Mouse (Mus musculus): ENCODE results near the gene Mfn2. TPM values are rescaled to one million over a fixed set of nuclear protein-coding genes. Genes with fewer than 3 reads are reported as not detected.

Gene Mfn2
- 34.4 and 38.9 TPM in 2 replicates for total RNA-seq (2014; fragmentation: Nextera tagmentation)
- total RNA-seq (2017) = 30.2 and 32.6 TPM in 2 replicates

DNA sequence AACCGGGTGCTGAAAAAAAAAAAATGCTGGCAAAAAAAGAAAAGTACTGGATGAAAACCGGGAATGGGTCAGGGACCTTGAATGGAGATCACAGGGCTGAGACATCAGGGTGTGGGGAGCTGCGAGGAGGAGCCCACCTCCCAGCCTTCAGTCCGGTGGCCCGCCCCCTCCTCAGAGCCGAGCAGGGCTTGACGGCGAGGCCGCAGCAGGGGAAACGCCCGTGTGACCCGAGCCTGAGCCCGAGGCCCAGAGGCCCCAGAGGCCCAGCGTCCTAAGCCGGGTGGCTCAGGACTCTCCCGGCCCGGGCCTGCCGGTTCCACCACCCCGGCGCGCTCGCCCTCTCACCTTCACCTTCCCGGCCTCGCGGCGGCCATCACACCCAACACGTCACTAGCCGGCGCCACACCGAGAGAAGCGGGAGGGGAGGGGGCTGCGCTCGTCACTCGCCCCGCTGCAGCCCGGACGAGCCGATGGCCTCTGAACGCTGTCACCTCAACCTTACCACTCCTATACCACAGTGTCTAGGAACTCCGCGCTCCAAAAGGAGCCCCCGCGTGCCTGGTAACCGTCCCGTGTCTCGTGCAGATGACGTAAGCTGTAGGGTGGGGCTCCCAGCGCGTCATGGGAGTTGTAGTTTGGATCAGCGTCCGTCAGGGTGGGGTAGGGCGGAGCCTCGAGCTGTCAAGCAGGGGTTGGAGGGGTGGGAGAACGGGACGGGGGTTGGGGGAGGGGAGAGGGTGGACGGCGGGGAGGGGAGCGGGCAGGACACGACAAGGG lies at the start of gene Mfn2:
Gene Mfn2, minus strand, starts transcription at position 392 of the 777 bp plus-strand sequence.
- peak; percentile 85 for ATAC-seq (replicated peaks; ENCODE audit: poor library complexity, severe bottlenecking)

DNA sequence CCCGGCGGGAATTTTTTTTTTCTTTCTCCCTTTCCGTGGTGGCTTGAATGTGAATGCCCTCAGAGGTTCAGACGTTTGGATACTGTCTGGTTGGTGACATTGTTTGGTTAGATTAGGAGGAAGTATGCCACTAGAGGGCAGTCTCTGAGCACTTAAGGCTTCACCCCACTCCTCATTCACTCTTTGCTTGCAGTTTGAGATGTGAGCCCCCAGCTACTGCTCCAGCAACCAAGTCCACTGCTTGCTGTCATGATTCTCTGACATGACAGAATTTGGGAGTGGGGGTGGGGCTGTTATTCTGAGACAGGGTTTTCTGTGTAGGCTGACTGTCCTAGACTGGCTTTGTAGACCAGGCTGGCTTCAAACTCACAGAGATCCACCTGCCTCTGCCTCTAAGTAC lies 49.1 kb upstream of the Mfn2 start:
- peak; percentile 92 for ATAC-seq (replicated peaks; ENCODE audit: poor library complexity, severe bottlenecking)

DNA sequence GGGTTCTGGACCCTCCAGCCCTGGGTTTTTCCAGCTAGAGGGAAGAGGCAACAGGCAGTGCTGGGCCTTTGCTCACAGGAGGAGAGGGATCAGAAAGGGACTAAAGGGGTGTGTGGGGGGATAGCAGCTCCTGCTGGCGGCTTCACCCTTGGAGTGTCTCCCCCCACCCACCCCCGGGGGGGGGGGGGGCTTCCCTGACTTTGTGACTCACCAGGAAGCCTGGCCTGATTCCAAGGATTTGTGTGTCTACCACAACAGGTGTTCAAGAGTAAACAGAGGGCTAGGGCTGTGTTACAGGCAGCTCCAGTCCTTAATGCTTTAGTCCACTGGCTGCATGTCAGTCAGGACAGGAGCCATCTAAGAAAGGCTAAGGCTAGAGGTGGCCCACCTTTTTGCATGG lies 43.0 kb upstream of the Mfn2 start:
- ATAC-seq (replicated peaks; ENCODE audit: poor library complexity, severe bottlenecking) = no peak

- ATAC-seq (replicated peaks; ENCODE audit: poor library complexity, severe bottlenecking) = no peak
Observed at GRCm38 (mm10) chr4:147943005-147943404, 38.5 kb upstream of the Mfn2 start.

- peak; percentile 10 for ATAC-seq (replicated peaks; ENCODE audit: poor library complexity, severe bottlenecking)
Observed at GRCm38 (mm10) chr4:147941045-147942020, 36.8 kb upstream of the Mfn2 start.

DNA sequence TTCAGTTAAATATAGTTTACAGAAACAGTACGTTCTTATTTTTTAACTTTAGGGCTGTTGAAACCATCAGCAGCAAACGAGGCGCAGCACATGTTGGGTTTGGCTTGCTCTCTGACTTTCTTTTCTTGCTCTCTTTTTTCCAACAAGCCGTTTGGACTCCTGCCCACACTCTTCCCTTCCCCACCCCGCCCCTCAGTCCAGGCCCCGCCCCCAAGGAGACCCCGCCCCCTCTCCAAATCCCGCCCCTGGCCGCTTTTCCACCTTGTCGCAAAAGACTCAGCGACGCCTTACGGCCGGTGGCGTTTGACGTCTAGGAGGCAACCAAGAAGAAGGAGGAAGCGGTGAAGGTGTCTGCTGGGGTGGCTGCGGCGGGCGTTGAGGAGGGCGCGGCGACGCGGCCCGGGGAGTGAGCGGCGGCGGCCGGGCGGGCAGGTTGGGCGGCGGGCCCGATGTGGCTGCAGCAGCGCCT lies 36.1 kb upstream of the Mfn2 start, which contains the start of gene 2510039O18Rik:
Gene 2510039O18Rik, plus strand, starts transcription at position 320 of the 469 bp plus-strand sequence.
- peak; percentile 74 for ATAC-seq (replicated peaks; ENCODE audit: poor library complexity, severe bottlenecking)

- ATAC-seq (replicated peaks; ENCODE audit: poor library complexity, severe bottlenecking) = no peak
Observed at GRCm38 (mm10) chr4:147940111-147940510, 35.6 kb upstream of the Mfn2 start.

DNA sequence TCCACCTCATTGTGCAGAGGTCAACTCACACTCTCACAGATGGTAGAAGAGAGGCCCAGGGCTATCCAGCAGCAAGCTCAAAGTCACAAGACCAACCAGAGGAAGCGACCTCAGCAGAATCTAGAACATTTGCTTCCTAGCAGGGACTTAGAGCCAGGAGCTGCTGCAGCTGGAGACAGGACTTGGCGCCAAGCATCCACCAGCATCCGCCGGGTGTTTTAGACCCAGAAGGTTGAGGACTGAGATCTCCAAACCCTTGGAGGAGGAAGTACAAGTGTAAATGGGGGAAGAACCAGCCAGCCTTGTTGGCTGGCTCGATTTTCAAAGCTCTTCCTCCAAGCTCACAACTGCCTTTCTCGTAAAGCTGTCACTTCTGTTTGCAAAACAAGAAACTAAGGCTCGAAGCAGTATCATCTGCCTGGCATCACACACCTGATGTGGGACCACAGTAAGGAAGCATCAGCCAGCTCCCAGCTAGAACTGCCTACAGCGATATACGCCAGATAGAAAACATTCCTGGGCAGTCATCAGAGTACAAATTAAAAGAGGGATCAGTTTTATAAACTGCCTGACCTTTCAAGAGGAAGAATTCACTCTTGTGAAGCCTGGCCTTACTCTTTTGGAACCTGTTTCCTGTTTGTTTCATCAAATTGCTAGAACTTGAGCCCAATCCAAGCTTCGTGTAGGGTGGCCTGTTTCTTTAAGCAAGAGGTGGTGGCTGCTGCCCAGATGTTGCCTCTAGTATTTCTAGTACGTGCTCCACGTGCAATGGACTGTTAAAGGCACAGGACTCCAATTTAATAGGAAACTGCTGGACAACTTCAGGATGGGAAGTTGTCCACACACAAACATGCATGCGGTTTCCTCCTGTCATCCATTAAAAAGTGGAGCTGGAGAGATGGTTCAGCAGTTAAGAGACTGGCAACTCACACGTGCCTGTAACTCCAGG lies 33.9 kb upstream of the Mfn2 start:
- ATAC-seq (replicated peaks; ENCODE audit: poor library complexity, severe bottlenecking) = 0 out of 2 replicates have a peak, but pooled peaks have one; percentile 3

DNA sequence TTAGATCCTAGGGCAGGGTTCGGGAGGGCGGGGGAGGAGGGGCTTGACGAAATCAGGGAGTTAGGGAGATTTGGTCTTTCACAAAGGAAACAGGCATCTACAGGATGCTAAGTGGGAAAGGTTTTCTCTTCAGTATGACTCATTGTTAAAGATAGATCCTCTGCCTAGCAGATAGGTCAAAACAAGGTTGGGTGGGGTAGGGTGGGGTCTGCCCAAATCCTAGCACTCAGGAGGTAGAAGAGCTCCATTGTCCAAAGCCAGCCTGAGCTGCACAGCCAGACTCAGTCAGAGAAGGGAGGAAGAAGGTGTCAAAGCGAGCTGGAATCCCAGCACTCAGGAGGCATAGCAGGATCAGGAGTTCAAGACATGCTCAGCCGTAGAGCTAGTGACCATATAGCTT lies 33.0 kb upstream of the Mfn2 start:
- no peak for ATAC-seq (replicated peaks; ENCODE audit: poor library complexity, severe bottlenecking)

GRCm38 (mm10) chr4:147937021-147937420 lies 32.5 kb upstream of the Mfn2 start:
- ATAC-seq (replicated peaks; ENCODE audit: poor library complexity, severe bottlenecking) = no peak

DNA sequence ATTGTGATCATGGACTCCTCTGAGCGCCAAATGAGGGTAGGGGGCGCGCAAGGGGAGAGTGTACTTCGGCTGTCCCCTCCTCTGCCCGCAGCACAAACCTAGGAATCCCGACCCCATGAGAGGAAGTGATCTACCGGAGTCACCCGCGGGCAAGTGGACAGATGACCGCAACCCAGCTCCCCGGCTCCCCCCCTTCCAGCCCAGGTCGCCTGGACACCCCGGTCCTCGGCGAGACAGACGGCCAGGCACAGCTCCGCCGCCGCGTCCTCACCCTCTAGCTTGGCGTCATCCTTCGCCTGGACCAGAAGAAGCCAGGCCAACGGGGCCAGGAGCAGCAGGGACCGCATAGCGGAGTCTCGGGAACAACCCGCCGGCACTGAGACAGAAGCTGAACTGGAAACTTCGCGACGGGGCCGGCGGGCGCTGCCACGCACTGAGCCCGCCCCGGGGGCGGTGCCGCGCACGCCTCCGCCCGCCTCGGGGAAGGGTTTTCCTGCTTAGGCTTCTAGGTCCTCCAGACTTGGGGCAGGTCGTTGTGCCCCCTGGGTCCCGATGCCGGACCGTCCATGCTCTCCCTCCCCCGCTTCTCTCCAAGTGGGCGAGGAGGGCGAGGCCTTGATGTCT lies 31.9 kb upstream of the Mfn2 start, which contains the start of gene Plod1:
Gene Plod1, minus strand, starts transcription at position 437 of the 624 bp plus-strand sequence.
- peak; percentile 57 for ATAC-seq (replicated peaks; ENCODE audit: poor library complexity, severe bottlenecking)

DNA sequence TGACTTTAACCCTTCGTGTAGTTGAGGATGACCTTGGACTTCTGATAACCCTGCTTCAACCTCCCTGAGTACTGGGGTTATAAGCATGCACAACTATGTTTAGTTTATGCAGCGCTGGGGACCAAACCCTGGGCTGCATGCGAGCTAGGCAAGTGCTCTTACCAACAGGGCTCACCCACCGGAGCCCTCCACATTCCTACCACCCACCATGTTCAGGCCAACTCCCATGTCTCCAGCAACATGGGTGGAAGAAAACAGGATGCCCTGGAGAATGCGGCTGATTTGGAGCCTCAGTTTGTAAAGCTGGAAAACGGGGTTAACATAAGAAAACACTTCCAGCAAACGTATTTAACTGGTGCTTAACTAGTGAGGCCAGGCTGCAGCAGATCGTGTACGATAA lies 31.4 kb upstream of the Mfn2 start:
- ATAC-seq (replicated peaks; ENCODE audit: poor library complexity, severe bottlenecking) = no peak

DNA sequence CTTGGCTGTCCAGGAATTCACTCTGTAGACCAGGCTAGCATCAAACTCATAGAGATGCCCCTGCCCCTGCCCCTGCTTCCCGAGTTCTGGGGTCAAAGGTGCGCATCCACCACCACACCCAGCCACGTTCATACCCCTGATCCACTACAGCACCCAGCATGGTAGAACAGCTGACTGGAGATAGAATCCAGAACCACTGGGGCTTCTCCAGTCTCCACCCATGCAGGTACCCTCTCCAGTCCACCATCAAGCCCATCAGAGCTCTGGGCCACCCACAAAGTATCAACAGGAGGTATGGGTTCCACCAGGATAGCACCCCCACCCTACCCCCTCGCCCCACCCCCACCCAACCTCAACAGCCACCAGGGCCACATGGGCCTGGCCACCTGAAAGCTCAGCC lies 30.1 kb upstream of the Mfn2 start:
- ATAC-seq (replicated peaks; ENCODE audit: poor library complexity, severe bottlenecking) = no peak

DNA sequence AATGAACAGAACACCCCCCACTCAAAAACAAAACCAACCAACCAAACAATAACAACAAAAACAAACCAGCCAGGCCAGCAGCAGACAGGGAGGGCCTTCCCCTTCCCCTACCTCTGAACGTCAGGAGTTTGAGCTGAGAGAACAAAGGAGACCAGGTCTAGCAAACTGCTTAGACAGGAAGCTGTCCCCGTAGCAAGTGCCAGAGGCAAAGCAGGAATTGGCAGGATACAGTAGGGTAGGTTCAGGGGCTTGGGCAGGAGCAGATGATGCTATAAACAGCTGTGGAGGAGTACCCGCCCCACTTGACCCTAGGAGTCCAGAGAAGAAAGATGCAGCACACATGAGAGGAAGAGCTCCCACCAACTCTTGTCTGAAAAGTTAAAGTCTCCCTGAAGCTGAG lies 29.6 kb upstream of the Mfn2 start:
- no peak for ATAC-seq (replicated peaks; ENCODE audit: poor library complexity, severe bottlenecking)

DNA sequence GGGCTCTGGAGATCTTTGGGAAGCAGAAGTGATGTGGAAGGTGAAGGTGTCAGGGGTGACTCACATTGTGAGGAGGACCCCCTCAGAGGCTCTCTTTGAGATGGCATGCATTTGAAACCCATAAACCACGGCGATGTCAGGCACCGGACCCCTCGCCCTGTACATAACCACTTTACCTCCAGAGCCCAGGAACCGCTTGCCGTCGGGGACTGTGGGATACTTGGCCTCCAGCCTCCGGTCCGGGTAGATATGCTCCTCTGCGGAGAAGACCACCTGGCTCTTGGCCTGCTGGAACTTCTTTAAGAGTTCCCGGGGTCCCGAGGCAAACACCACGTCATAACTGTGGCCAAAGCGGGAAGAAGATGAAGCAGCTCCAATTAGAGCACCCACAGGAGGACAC lies 26.4 kb upstream of the Mfn2 start:
- no peak for ATAC-seq (replicated peaks; ENCODE audit: poor library complexity, severe bottlenecking)

GRCm38 (mm10) chr4:147928540-147928939 lies 24.0 kb upstream of the Mfn2 start:
- peak; percentile 24; the same call in 1 of the 2 replicates for ATAC-seq (replicated peaks; ENCODE audit: poor library complexity, severe bottlenecking)

DNA sequence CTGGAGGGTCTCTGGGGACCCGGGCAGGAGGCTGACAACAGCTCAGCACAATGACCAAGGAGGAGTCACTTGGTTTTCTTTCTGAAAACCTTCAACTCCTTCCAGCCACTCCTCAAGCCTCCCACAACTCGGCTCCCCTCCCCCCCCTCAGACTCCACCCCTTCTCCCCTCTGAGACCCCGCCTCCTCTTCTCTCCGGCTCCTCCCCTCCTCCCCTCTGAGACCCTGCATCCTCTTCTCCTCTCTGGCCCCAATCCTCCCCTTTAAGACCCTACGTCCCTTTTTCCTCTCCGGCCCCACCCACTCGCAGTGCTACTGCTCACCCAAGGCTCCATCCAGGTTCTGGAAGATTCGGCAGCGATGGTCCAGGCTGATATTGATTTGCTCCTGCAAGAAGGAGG lies 23.6 kb upstream of the Mfn2 start:
- ATAC-seq (replicated peaks; ENCODE audit: poor library complexity, severe bottlenecking) = peak; percentile 45

GRCm38 (mm10) chr4:147927705-147928104 lies 23.2 kb upstream of the Mfn2 start:
- peak; percentile 66 for ATAC-seq (replicated peaks; ENCODE audit: poor library complexity, severe bottlenecking)

GRCm38 (mm10) chr4:147922341-147922740 lies 17.8 kb upstream of the Mfn2 start:
- ATAC-seq (replicated peaks; ENCODE audit: poor library complexity, severe bottlenecking) = peak; percentile 54

Data from granulocyte monocyte progenitor cell, adult 5-6 weeks (primary cell).